Mouse (Mus musculus) testis, postnatal 14 days (tissue): ENCODE data around the gene Fam178b.

Experiments
- DNase-seq: peaks from one replicate; pipeline ENCODE4 v3.0.0; 2021; ENCODE audit warnings: low spot score

The Fam178b gene

GRCm38 (mm10) chr1:36682620-36683355, at the start of gene Fam178b:
Gene Fam178b, minus strand, starts transcription at chr1:36683183.
- peak; percentile 87 for DNase-seq

GRCm38 (mm10) chr1:36724057-36724431, 41.1 kb upstream of the Fam178b start:
- no peak for DNase-seq

GRCm38 (mm10) chr1:36723146-36724056, 40.4 kb upstream of the Fam178b start:
- DNase-seq, result no peak

- DNase-seq, result no peak
Measured at GRCm38 (mm10) chr1:36718786-36719185, 35.8 kb upstream of the Fam178b start.

- DNase-seq, result no peak
Measured at GRCm38 (mm10) chr1:36714311-36714710, 31.3 kb upstream of the Fam178b start, which contains the start of gene Actr1b. Gene Actr1b, minus strand, starts transcription at chr1:36714422.

GRCm38 (mm10) chr1:36711104-36711503, 28.1 kb upstream of the Fam178b start:
- no peak for DNase-seq

- DNase-seq, result peak; percentile 97
Measured at GRCm38 (mm10) chr1:36709854-36710280, 26.9 kb upstream of the Fam178b start, which contains the start of gene 4933424G06Rik. Gene 4933424G06Rik, plus strand, starts transcription at chr1:36710149.

- no peak for DNase-seq
Measured at GRCm38 (mm10) chr1:36709055-36709853, 26.3 kb upstream of the Fam178b start.

GRCm38 (mm10) chr1:36708626-36709025, 25.6 kb upstream of the Fam178b start:
- no peak for DNase-seq

GRCm38 (mm10) chr1:36707797-36708196, 24.8 kb upstream of the Fam178b start:
- no peak for DNase-seq

GRCm38 (mm10) chr1:36707166-36707565, 24.2 kb upstream of the Fam178b start:
- DNase-seq, result no peak

GRCm38 (mm10) chr1:36697030-36697429, 14.0 kb upstream of the Fam178b start:
- DNase-seq, result no peak

GRCm38 (mm10) chr1:36696411-36696810, 13.4 kb upstream of the Fam178b start:
- DNase-seq, result no peak

GRCm38 (mm10) chr1:36694871-36695270, 11.9 kb upstream of the Fam178b start:
- no peak for DNase-seq

- DNase-seq, result peak; percentile 97
Measured at GRCm38 (mm10) chr1:36691271-36692155, 8.5 kb upstream of the Fam178b start, which contains the start of gene Cox5b. Gene Cox5b, plus strand, starts transcription at chr1:36691449.

GRCm38 (mm10) chr1:36690671-36691235, 7.8 kb upstream of the Fam178b start:
- no peak for DNase-seq

GRCm38 (mm10) chr1:36683810-36684467, 956 bp upstream of the Fam178b start:
- peak; percentile 73 for DNase-seq

GRCm38 (mm10) chr1:36680893-36681292, 2.1 kb downstream of the Fam178b start:
- no peak for DNase-seq

- no peak for DNase-seq
Measured at GRCm38 (mm10) chr1:36674936-36675335, 8.0 kb downstream of the Fam178b start.
